Mouse (Mus musculus) neural tube, embryonic 14.5 days (tissue): Measurements from ENCODE around the gene Mthfd1. TPM values are rescaled to one million over a fixed set of nuclear protein-coding genes. Genes with fewer than 3 reads are reported as not detected.

Source experiments
- ATAC-seq: fragments of 200-750 bp; cut with Nextera tagmentation; 2 replicates; pipeline ENCODE4 v1.8.0; 2017; ENCODE audit warnings: low read depth, mild to moderate bottlenecking, moderate TSS enrichment, moderate library complexity
- H3K27ac ChIP-seq: fragments of 300-500 bp; sonication (generic); 2 replicates; pipeline ENCODE4 v1.5.1; 2014; ENCODE audit warnings: low read depth, mild to moderate bottlenecking, control low read depth, low read length, moderate library complexity, mixed read lengths
- H3K27me3 ChIP-seq: fragments of 300-500 bp; sonication (generic); 2 replicates; pipeline ENCODE4 v1.6.1; 2014; ENCODE audit warnings: low read length; ENCODE audit not compliant: control insufficient read depth, insufficient read depth
- H3K36me3 ChIP-seq: fragments of 300-500 bp; sonication (generic); 2 replicates; pipeline ENCODE4 v1.6.1; 2014; ENCODE audit warnings: low read length, mixed read lengths; ENCODE audit not compliant: control insufficient read depth, insufficient read depth
- H3K4me1 ChIP-seq: fragments of 300-500 bp; sonication (generic); 2 replicates; pipeline ENCODE4 v1.6.1; 2014; ENCODE audit warnings: low read length; ENCODE audit not compliant: control insufficient read depth, insufficient read depth
- H3K4me2 ChIP-seq: fragments of 300-500 bp; sonication (generic); 2 replicates; pipeline ENCODE4 v1.6.1; 2014; ENCODE audit warnings: mild to moderate bottlenecking, low read depth, low read length, control low read depth
- H3K4me3 ChIP-seq: fragments of 300-500 bp; sonication (generic); 2 replicates; pipeline ENCODE4 v1.5.1; 2014; ENCODE audit warnings: low read depth, low read length, control low read depth, mixed read lengths
- H3K9ac ChIP-seq: fragments of 300-500 bp; sonication (generic); replicated peaks from 2 replicates; pipeline ENCODE4 v1.6.1; 2014; ENCODE audit warnings: low read depth, mild to moderate bottlenecking, control low read depth, low read length, mixed read lengths
- H3K9me3 ChIP-seq: fragments of 300-500 bp; sonication (generic); 2 replicates; pipeline ENCODE4 v1.6.1; 2016; ENCODE audit warnings: low read length; ENCODE audit not compliant: control insufficient read depth
- WGBS: fragments of 180-500 bp; shearing (Covaris S2); extraction: QIAGEN DNeasy Blood & Tissue Kit; methylation state at CpG from one replicate; pipeline ENCODE4 v1.1.7; 2014; 5-methylcytosine and 5-hydroxymethylcytosine counted together
- polyA plus RNA-seq: library from polyadenylated mRNA; unstranded; fragments of >200 nt; fragmentation: Nextera tagmentation; extraction: Ambion mirVana; gene quantifications from 2 replicates; pipeline ENCODE4 v1.2.1, GENCODE M21; 2014

The Mthfd1 gene
- polyA plus RNA-seq, 1 experiment from 2014 or later: 26.8 TPM

- ATAC-seq: no peak
- H3K27me3 ChIP-seq: no peaks in the 10 kb centered on the region
- 17% methylated on average over 14 of the region's 14 CpGs for WGBS
- 0 out of 2 replicates have a peak overlapping the region, but pooled peaks have one; percentile 4 for H3K27ac ChIP-seq
- H3K4me2 ChIP-seq: peak overlapping the region; percentile 76
- H3K9me3 ChIP-seq: no peaks in the 10 kb centered on the region
- no peaks in the 10 kb centered on the region for H3K36me3 ChIP-seq
- peaks cover 29% of the 10 kb centered on the region for H3K4me1 ChIP-seq
- no peak overlapping the region for H3K4me3 ChIP-seq
- H3K9ac ChIP-seq: 0 out of 2 replicates have a peak overlapping the region, but pooled peaks have one; percentile 97
Observed at GRCm38 (mm10) chr12:76367096-76367995, 112.2 kb downstream of the Mthfd1 start.

GRCm38 (mm10) chr12:76368201-76368789 is 113.2 kb downstream of the Mthfd1 start:
- Histone ChIP-seq H3K27me3 (no peaks in the 10 kb centered on the region), H3K36me3 (no peaks in the 10 kb centered on the region), H3K27ac (peak overlapping the region; percentile 98), H3K4me3 (peak overlapping the region; percentile 90), H3K4me2 (peak overlapping the region; percentile 76), H3K4me1 (peaks cover 29% of the 10 kb centered on the region), H3K9me3 (no peaks in the 10 kb centered on the region), H3K9ac (peak overlapping the region; percentile 97)
- ATAC-seq: no peak
- WGBS: 3% methylated on average over 9 of the region's 9 CpGs

- under 1% methylated on average over 26 of the region's 26 CpGs for WGBS
- Histone ChIP-seq H3K27ac (peak overlapping the region; percentile 98), H3K9me3 (no peaks in the 10 kb centered on the region), H3K36me3 (no peaks in the 10 kb centered on the region), H3K4me2 (peak overlapping the region; percentile 76), H3K4me3 (peak overlapping the region; percentile 90), H3K9ac (peak overlapping the region; percentile 97), H3K4me1 (peaks cover 29% of the 10 kb centered on the region), H3K27me3 (no peaks in the 10 kb centered on the region)
- ATAC-seq: peak; percentile 48
Observed at GRCm38 (mm10) chr12:76368790-76369205, 113.7 kb downstream of the Mthfd1 start.

Other genes starting within 250 kb of the Mthfd1 start
- gene Esr2, start 78.0 kb upstream of the Mthfd1 start, polyA plus RNA-seq: 0.08 and 0.19 TPM in 2 replicates
- gene Tex21, start 8.6 kb upstream of the Mthfd1 start, polyA plus RNA-seq: 0.20 TPM in 1 of 2 replicates, not detected in the other
- gene Akap5, start 69.6 kb downstream of the Mthfd1 start, polyA plus RNA-seq: 14.7 and 17.0 TPM in 2 replicates
- 14.5 and 16.6 TPM in 2 replicates for gene Zbtb25, start 114.3 kb downstream of the Mthfd1 start, polyA plus RNA-seq
- 3.5 and 5.1 TPM in 2 replicates for gene Zbtb1, start 115.0 kb downstream of the Mthfd1 start, polyA plus RNA-seq
- gene Hspa2, start 148.9 kb downstream of the Mthfd1 start, polyA plus RNA-seq: 4.7 and 5.7 TPM in 2 replicates
- gene Ppp1r36, start 162.2 kb downstream of the Mthfd1 start, polyA plus RNA-seq: 0.81 and 1.5 TPM in 2 replicates